Mouse (Mus musculus) left cerebral cortex, adult 2 months (tissue): Measurements from ENCODE around the gene Efcab11. TPM values are rescaled to one million over a fixed set of nuclear protein-coding genes. Genes with fewer than 3 reads are reported as not detected.
A peak's percentile ranks its signal among the peaks of the same experiment; 100 is the strongest.

Experiments
- DNase-seq, 2 experiments: peaks; one replicate each; pipeline ENCODE4 v3.0.0; 2021 to 2022; ENCODE audit warnings: low spot score in 2 of 2, mixed read lengths in 1 of 2; ENCODE audit errors: extremely low spot score in 1 of 2
- H3K27ac ChIP-seq: fragments of 200-600 bp; 2 replicates; pipeline ENCODE4 v1.8.1; 2022
- H3K4me3 ChIP-seq: fragments of 200-600 bp; 2 replicates; pipeline ENCODE4 v1.8.1; 2022
- CTCF ChIP-seq: fragments of 200-600 bp; IDR thresholded peaks from 2 replicates; pipeline ENCODE4 v1.8.1; 2022; ENCODE audit warnings: antibody characterized with exemption, mild to moderate bottlenecking, moderate library complexity
- intact Hi-C: fragments of 180-260 bp; cut with DNase I; formaldehyde crosslinking; loops from one replicate; pipeline ENCODE4 v1.15.1; 2025
- total RNA-seq, 2 experiments: library from RNA; stranded (reverse); gene quantifications; 2 replicates each; pipeline ENCODE4 v1.2.3; 2021

Efcab11 gene
- total RNA-seq, 2 experiments from 2014 or later = 0.26 to 0.34 TPM

DNA sequence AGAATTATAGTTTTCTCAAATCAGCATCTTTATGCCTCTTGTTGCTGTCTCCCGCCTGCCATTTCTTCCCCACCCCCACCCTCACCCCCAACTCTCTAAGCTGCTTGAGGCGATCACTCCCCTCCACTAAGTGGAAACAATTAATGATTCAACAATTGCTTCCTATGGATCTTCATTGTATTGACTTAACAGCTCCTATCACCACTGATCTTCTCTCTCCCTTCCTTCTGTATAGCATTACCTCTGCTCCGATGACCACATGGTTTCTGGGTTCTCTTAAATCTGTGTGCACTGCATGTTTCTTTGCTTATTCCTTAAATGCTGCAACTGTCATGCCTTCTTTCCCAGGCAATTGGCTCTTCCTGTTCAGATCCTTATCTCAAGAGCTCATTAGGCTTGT lies 120.2 kb downstream of the Efcab11 start:
- no peak overlapping the region for H3K27ac ChIP-seq
- DNase-seq = no peak
- intact Hi-C loops = no loop called here
- no peak for TF ChIP-seq CTCF
- H3K4me3 ChIP-seq = no peak overlapping the region

- Histone ChIP-seq H3K4me3 (no peak overlapping the region), H3K27ac (no peak overlapping the region)
- no peak for DNase-seq
- no peak for TF ChIP-seq CTCF
- intact Hi-C loops = no loop called here
These were observed 126.3 kb downstream of the Efcab11 start for GRCm38 (mm10) chr12:99757754-99758526.

DNA sequence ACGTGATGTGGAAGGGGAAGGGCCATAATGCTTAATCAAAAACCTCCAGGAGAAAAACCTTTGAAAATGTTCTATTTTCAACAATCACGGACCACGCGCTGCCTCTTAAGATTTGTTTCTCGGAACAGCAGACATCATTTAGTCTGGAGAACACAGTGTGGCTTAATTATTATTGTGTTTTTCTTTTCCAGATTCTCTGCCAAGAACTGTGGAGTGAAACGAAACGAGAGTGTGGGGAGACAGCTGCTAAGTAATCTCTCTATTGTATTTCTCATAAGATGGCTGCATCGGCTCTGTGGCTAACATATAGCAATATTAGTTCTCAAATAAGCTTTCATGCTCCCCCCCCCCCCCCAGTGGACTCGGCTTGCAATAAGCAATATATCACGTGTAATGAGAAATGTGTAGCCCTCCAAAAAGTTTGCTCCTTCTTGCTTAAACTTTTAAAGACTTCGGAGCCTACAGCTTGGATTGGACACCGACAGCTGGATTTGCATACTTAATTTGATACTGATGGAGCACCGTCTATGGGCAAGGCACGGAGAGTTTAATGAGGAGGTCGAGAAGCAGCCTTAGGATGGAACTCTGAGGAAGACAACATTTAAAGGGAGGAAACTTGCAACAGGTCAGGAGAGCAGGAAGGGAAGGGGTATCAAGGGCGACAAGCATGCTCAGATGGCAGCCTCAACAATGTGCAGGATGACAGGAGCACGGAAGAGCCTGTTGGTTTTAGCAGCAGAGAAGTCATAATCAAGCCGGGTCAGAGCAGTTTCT lies 127.1 kb downstream of the Efcab11 start:
- no peak overlapping the region for H3K27ac ChIP-seq
- intact Hi-C loops = no loop called here
- no peak for DNase-seq
- H3K4me3 ChIP-seq = peak overlapping the region; percentile 22; the same call in 1 of the 2 replicates
- TF ChIP-seq CTCF = no peak

DNA sequence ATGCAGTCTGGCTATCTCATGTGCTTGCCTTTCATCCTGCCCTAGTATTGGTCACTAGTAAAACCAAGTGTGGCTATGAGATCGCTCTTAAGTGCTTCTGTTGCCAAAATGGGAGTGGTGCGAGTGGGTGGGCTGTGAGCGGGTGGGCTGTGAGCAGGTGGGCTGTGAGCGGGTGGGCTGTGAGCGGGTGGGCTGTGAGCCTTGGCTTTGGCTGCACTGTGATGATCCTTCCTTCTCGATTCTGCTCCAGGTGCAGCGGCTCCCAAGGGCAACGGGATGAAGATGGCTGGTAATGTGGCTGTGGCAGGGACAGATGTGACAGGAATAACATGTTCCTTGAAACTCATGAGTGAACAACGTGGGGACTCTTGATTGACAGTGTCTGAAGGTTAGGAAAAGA lies 128.0 kb downstream of the Efcab11 start:
- no peak for DNase-seq
- no peak for TF ChIP-seq CTCF
- intact Hi-C loops = no loop called here
- no peak overlapping the region for H3K4me3 ChIP-seq
- no peak overlapping the region for H3K27ac ChIP-seq

DNA sequence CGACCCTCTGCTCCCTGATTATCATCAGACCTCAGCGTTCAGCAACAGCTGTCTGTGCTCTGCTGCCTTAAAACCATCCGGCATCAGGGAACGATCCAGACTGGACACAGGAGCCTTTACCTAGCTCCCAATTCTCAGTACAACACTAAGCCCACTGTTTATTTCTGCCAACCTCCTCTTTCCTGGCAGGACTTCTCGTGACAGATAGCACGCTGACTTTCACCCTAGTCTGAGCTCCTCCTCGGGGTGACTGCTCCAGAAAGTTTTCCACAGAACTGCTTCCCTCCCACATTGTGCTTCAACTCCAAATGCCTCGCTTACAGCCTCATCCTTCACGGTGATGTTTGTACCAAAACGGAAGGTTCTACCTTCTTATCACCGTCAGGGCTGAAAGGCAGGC lies 131.3 kb downstream of the Efcab11 start:
- intact Hi-C loops = no loop called here
- H3K27ac ChIP-seq = no peak overlapping the region
- no peak for DNase-seq
- no peak overlapping the region for H3K4me3 ChIP-seq
- no peak for TF ChIP-seq CTCF

DNA sequence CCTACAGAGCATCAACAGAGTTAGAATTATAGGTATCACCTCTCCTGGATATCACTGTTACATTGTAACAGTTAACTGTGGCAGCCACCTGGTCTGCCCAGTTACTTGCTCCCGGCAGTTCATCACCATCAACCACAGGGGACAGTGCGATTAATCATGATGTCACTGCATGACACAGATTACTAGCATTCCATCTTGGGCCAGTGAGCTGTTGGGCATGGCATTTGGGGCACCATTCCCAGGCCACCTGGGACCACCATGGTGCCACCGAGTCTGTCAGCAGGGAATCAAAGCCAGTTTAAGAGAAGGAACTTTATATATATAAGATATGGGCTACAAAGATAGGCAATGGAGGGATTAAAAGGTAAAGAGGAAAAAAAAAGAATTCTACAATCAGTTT lies 134.8 kb downstream of the Efcab11 start:
- no peak for DNase-seq
- no peak for TF ChIP-seq CTCF
- Histone ChIP-seq H3K27ac (no peak overlapping the region), H3K4me3 (no peak overlapping the region)
- intact Hi-C loops = no loop called here

- intact Hi-C loops = no loop called here
- H3K27ac ChIP-seq = no peak overlapping the region
- no peak for TF ChIP-seq CTCF
- DNase-seq = no peak
- H3K4me3 ChIP-seq = no peak overlapping the region
These were observed 142.6 kb downstream of the Efcab11 start for GRCm38 (mm10) chr12:99741631-99742030.

GRCm38 (mm10) chr12:99739211-99739610 lies 145.0 kb downstream of the Efcab11 start:
- no peak for TF ChIP-seq CTCF

GRCm38 (mm10) chr12:99738256-99738655 lies 146.0 kb downstream of the Efcab11 start:
- Histone ChIP-seq H3K27ac (no peak overlapping the region), H3K4me3 (no peak overlapping the region)
- intact Hi-C loops = no loop called here
- no peak for TF ChIP-seq CTCF
- DNase-seq = no peak

More at GRCm38 (mm10) chr12:99739211-99739610, 145.0 kb downstream of the Efcab11 start:
- H3K4me3 ChIP-seq = no peak overlapping the region
- no peak overlapping the region for H3K27ac ChIP-seq
- no peak for DNase-seq
- intact Hi-C loops = no loop called here

GRCm38 (mm10) chr12:99736971-99737370 lies 147.3 kb downstream of the Efcab11 start:
- intact Hi-C loops = no loop called here
- H3K27ac ChIP-seq = no peak overlapping the region
- no peak overlapping the region for H3K4me3 ChIP-seq
- no peak for TF ChIP-seq CTCF
- no peak for DNase-seq

- intact Hi-C loops = no loop called here
- H3K4me3 ChIP-seq = no peak overlapping the region
- TF ChIP-seq CTCF = no peak
- H3K27ac ChIP-seq = no peak overlapping the region
- DNase-seq = no peak
These were observed 149.1 kb downstream of the Efcab11 start for GRCm38 (mm10) chr12:99735172-99735571.

DNA sequence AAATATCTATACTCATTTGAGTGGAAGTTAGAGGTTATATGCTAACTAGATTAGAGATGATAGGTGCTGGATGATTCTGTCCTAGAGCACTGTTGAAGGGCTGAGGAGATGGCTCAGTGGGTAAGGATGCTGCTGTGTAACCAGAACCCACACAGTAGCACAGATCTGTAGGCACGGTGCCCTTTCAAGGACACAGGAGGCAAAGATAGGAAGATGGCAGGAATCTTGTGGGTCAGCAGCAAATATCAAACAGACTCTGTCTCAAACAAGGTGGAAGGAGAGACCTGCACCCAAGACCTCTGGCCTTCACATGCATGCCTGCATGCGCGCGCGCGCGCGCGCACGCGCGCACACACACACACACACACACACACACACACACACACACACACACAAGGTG lies 160.0 kb downstream of the Efcab11 start:
- no peak for TF ChIP-seq CTCF
- no peak for DNase-seq
- Histone ChIP-seq H3K27ac (no peak overlapping the region), H3K4me3 (no peak overlapping the region)
- intact Hi-C loops = no loop called here

GRCm38 (mm10) chr12:99723791-99724190 lies 160.4 kb downstream of the Efcab11 start:
- H3K27ac ChIP-seq = no peak overlapping the region
- DNase-seq = no peak
- H3K4me3 ChIP-seq = no peak overlapping the region
- intact Hi-C loops = no loop called here
- no peak for TF ChIP-seq CTCF
